Mouse (Mus musculus) cerebellum, postnatal 4 days (tissue): ENCODE results near the gene Cdh4.

Source experiments
- DNase-seq, 2 experiments: peaks; one replicate each; pipeline ENCODE4 v3.0.0; 2022; ENCODE audit warnings: low spot score in 2 of 2, mixed read lengths in 1 of 2

The Cdh4 gene

DNA sequence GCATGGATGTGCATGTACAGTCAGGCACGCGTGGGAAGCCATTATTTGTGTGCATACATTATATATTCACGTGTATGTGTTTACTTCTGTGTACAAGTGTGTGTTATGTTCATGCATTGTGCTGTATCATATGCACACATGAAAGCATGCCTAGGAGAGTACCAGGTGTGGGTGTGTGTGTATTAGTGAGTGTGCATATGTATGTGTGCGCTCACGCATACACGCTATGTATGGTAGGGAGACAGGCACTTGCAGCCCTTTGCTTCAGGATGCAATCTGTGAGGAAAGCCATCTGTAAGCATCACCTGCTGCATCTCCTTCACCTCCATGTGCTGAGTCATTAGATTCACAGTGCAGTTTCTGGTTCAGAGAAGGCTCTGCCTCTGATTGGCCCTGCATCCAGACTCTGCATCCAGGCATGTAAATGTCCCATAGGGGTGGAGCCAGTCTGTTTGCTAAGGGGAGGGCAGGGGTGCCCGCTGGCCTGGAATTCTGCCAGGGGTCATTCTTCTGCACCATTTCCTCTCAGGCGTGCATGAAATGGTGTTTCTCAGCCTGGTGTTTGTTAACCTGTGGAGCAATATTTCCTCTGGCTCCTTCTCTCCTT lies 25.7 kb downstream of the Cdh4 start:
- DNase-seq, result peak in 1 of 2 experiments; percentile 43

DNA sequence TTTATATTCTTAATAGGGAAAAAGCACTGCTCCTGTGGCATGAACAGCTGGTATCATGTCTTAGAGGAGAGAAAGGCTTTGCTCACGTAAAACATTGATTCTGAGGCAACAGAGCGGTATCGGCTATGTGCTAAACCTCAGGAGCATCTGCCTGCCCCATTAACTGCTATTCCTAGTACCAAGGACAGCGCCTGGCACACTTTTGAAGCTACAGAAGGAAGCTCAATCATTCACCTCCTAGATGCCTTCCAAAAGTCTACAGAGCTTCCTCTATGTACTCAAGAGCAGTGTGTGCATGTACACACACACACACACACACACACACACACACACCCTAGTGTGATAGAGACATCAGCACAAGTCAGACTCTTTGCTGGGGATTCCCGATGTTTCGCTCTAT lies 34.4 kb downstream of the Cdh4 start:
- DNase-seq, result no peak

DNA sequence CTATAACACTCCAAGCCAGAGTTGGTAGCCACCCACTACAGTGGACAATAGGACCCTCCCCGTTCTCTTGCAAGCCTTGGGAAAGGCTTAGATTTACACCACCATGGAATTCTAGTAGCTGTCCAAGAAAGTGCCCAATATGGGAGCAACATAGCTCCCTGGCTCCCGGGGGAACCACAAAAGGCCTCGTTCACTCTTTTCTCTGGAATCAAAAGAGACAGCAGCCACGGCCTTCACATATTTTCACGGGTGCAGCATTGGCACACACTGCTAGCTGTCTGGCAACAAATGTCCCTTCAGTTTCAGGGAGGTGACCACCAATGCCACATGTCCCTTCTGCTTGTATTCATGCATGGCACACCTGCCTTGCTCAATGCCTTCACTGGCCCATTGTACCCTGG lies 38.6 kb downstream of the Cdh4 start:
- peak in 1 of 2 experiments; percentile 19 for DNase-seq

DNA sequence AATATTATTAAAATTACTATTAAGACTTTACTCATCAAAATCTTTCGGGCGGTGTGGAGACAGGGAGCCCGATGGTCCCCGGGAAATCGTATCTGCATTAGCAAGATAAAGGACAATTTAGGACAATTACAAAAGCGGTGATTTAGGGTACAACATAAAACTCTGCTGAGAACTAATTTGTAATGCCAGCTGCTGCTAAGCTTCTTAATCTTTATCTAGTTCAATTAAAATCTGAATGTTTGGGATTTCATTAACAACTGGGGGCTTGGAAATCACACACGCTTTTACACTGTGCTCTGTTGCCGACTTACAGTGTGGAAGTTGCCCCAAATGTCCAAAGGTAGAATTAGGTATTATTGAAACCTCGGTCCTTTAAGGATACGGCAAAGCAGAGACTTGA lies 39.1 kb downstream of the Cdh4 start:
- no peak for DNase-seq

DNA sequence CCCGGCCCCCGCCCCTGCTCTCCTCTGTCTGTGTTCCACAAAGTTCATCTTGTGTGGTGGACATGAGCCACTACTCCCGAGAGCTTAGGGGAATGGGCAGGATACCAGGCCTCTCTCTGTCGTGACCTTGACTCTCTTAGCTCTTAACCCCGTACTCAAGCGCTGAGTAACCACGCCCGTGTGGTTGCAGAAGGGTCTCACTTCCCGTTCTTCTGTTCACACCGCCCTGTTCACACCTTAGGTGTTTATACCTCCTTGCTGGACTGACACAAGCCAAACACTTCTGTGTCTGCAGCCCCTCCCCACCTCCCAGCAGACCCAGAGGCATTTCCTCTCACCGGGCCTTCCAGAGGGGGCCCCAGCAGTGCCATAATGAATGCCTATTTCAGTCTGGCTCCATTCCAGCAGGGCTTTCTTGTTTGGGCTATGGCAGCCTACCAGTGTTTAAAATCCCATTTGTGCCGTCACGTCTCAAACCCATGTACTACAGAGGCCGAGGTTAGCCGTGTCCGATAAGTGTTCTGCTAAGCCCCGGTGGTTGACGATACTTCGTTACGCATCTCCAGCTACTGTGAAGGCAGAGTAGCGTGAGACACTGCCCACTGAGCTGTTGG lies 46.4 kb downstream of the Cdh4 start:
- DNase-seq, result no peak

DNA sequence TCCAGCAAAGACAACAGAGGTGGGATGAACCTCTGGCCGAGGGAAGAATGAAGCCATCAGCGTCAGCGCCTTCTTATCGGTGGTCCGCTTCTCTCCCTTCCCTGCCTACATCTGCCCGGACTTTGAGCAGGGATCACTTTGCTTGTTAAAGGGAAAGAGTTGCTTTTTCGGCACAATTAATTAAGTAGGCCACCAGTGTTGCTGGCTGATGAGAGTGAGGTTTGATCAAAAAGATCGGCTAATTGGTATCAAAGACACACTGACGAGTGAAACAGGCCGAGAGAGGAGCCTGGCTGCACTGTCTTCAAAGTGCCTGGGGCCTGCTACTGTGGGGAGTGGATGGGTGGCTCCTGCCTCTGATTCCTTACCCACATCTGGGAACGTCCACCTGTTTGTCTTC lies 49.7 kb downstream of the Cdh4 start:
- DNase-seq, result no peak

DNA sequence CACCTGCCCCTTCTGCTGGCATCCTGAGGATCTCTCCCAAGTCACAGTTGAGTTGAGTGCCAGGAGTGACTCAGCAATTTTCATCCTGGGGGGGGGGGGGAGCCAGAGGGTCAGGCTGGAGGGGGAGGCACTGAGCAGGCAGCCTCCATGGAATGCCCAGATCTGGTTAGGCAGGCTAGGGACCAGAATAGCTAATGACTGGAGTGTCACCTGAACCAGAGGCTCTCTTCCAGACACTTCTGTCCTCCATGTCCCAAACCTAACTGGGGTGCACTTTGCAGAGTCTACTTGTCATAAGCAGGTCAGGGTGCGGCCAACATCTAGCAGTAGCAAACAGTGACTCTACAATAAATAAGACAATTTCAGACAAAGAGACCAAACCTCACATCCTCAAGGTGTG lies 52.0 kb downstream of the Cdh4 start:
- no peak for DNase-seq

DNA sequence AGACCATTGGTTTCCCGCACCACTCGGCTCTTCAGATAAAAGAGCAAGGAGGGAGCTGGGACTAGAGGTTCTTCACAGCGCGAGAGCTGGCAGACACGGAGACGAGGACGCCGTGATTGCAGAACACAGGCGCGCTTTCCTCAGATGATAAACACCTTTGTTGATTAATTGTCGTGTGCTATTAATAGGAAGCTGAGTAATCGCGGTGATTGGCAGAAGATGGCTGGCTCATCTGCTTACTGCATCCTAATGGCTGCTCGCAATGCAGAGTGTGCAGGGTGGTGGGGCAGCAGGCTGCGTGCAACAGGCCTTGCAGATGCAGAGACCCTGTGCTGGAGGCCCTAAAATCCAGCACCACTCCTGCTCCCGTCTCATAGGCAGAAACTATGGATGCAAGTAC lies 68.2 kb downstream of the Cdh4 start:
- no peak for DNase-seq

DNA sequence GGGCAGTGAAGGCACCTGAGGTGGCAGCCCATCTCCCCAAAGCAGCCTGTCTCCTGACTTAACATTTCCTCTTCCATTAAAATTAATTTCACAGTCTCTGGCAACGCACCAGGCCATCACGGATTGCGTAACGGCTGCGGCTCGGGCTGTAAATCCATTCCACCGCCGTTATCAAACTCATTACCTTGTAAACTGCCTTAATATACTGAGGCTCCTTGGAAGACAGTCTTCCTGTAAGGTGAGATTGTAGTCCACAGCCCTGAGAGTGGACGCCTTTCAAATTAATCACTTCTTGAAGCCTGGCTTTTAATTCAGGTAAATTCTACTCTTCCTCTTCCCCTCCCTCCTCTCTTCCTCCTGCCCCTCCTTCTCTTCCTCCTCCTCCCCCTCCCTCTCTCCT lies 74.3 kb downstream of the Cdh4 start:
- no peak for DNase-seq

DNA sequence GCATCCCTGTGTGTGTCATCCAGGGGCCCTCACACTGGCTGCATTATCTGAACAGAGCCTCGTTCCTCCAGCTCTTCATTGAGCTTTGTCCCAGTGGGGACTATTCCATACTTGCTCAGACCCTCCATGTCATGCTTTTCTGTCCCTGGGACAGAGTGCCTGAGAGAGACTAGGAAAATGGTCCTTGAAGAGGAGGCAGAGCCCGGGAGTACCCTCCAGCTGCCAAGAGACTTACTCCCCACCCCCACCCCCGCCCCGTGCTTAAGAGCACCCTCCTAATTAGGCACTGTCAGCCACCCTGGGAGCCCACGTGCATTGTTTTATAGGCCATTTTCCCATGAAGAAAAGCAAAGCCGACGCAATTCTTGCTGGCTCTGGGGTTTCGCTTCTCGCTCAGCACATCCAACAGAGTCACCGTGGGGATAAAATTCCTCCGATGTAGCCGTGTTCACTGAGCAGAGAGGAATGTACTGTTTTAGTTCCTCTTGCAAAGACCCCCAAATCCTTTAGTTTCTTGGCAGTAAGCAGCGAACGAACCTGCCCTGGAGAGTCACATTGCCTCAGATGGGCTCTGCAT lies 76.3 kb downstream of the Cdh4 start:
- DNase-seq, result no peak

DNA sequence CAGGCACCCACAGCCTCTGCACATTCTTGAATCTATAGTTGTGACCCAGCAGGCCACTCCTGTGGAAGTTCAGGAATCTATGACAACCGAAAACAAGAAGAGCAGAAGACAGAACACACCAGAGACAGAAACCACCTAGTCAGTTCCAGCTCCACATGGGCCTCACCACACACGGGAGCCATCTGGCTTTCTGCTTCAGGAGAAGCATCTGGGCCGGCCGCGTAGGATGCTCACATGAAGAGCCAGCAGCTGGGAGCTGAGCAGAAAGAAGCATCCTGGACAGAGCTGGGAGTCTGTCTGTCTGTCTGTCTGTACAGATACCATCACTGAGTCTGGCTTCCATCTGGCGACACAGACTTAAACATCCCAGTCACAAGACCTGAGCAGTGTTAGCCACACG lies 76.9 kb downstream of the Cdh4 start:
- no peak for DNase-seq

DNA sequence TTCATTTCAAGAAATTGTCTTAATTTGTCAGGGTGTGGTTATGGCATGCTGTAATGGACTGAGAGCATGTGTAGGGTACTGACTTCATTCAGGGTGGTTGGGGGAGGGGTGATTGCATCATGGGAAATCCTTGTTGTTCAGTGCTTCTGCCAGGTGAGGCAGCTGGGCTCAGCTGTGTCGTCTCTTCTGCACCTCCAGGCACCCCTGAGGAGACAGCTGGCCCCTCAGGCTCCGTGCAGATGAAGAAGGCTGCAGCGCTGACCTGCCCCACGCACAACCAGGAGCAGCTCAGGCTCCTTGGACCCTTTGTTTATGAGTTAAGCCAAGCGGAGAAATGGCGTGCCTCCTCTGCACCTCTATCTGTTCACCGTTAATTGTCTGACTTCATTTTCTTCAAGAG lies 77.7 kb downstream of the Cdh4 start:
- DNase-seq, result no peak

DNA sequence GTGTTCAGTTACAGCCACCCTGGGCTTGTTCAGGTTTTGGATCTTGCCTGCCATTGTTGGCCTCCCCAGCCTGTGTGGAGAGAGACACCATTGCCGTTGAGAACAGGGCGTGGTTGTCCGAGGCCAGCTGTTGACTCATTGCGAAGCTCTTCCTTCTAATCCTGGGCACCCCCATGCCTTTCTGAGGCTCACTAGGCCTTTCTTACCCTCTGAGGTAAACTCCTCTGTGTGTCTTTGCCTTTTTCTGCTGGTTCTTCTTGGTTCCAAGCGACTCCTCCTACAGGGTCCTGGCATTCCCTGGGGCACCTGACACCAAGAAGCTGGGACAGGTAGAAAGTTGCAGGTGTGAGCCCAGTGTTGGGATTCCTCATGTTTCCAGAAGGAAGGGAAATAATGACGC lies 78.7 kb downstream of the Cdh4 start:
- no peak for DNase-seq

DNA sequence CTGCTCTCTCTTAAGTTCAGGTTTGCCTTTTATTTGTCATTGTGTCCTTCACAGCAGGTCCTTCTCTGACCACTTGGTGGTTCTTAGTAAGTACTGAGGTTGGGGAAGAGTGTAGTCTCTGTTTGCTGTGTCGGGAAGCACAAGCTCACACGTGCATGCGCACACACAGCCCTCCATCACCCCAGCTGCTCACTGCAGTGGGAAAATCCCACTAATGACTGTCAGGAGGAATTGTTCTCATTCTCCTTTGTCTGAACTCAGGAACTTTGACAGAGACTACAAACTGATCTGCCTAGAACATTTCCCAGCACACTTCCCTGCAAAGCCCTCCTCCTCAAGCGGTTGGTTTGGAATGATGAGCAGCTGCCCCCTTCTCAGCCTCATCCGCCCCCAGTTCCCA lies 79.2 kb downstream of the Cdh4 start:
- DNase-seq, result no peak

DNA sequence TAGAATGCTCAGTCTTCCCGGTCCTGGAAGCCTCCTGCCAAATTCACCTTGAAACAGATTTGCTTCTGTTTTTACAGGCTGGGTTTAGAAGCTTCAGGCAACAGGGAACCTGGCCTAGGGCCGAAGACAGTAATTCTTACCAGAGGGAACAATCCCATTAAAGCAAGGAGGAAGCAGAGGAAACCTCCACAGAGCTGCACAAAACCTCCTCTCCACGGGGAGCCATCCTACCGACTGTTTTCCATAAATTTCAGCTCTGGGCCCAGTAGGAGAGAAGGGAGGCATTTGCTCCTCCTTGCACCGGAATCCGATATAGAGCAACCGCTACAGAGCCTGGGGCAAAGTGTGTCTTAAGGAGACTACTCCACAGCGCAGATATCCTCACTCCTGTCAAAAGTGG lies 79.9 kb downstream of the Cdh4 start:
- DNase-seq, result no peak

DNA sequence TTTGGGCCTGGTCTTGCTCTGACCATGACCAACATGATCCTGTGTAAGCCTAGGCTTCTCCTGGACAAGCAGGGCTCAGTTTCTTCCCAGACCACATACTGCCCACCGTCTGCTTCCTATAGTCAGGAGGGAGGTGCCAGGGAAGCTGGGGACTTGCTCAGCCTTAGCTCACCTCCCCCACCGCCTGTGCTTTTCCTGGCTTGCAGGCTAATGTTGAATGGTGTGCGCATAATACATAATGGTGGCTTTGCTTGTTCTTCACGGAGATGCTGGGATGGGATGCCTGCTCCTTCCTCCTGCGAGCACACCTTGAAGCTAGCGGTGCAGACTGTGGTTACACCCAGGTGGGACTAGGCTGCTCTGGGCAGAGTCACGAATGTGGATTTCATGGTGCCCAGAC lies 84.7 kb downstream of the Cdh4 start:
- no peak for DNase-seq

DNA sequence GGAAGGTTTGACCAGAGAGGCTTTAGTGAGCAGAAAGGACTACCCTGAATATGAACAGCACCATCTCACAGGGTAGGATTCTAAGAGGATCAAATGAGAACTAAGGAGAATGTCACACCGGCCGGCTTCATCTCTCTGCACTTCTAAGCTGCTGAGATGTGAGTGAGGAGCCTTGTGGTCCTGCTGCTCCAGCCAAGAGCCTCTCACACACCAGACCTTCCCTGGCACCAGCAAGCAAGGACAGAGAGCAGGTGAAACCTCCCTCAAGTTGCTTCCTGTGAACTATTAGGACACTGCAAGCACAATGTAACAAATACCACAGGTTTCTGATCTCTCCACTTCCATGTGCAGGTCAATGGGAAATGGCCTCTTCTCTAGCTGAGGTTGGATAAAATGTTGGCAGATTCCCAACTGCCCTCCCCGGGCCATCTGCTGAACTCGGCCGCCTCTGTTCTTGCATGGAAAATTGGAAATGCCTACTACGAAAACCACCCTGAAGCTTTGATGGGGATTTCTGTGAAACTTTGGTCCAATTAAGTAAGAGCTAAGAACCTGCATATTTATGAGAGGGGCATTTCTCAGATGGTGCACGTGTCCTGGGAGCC lies 88.3 kb downstream of the Cdh4 start:
- peak in 1 of 2 experiments; percentile 50 for DNase-seq

DNA sequence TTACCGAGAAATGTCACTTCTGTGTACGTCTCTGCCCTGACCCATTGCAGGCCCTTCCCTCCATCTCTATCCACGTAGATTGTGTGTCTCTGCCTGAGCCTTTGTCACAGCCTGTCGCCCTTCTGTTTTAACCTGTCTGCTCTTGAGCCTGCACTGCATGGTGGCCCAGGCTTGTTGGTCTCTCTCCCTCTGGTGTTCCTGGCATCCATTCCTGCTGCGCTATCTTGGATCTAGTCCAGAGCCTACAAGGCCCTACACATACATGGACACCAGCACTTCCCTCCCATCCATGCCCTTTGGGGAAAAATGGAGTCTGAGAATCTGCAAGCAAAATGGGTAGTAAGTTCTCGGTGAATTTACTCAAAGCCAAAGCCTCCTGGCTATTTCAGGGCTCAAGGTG lies 91.0 kb downstream of the Cdh4 start:
- no peak for DNase-seq

DNA sequence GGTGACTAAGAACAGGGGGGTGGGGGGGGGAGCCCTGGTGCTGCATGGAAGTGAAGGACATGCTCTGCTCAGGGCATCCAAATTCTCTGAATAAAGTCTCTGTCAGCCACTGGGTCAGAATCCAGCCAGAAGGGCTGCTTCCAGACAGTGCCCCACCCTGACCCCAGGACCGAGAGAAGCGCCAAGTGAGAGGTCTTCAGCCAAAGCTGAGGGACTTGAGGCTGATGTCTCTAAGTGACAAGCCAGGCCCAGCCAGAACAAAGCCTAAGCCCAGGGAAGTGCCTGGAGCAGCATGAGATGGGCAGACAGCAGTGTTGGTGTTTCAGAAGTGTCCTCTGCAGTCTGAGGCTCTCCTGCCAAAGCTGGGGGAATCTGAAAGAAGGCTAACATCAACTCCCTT lies 91.7 kb downstream of the Cdh4 start:
- peak in 1 of 2 experiments; percentile 34 for DNase-seq

DNA sequence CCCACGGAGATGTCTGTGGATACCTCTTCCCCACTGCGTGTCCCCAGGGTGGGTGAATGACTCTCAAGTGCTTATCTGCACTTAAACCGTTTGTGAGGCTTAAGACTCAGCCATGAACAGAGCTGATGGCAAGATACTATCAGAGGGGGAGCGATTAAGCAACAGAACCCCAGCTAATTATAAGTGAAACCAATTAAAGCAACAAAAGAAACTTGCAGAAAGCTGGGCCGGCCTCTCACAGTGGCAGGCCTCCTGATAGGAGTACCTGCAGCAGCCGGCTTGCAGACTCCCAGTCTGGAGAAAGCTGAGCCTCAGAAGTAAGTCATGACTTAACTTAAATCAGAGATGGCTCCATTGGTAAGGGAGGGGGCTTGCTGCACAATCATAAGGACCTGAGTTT lies 93.0 kb downstream of the Cdh4 start:
- no peak for DNase-seq

DNA sequence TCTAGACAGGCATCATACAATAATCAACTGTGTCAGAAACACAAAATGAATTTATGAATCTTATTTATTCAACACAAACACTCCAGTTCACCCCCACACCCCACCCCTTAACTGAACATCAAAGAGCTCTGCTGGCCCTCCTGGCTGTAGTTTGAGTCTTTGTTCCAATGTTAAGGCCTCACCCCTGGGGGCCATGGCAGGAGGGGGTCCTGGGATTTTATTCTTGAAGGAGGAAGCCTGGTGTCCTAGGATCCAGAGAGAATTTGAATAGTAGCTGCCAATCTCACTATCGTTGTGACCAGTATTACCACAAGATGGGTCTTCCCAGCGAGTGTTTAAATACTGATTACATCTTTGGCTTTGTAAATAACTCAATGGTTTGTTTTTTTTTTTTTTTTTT lies 94.5 kb downstream of the Cdh4 start:
- no peak for DNase-seq

DNA sequence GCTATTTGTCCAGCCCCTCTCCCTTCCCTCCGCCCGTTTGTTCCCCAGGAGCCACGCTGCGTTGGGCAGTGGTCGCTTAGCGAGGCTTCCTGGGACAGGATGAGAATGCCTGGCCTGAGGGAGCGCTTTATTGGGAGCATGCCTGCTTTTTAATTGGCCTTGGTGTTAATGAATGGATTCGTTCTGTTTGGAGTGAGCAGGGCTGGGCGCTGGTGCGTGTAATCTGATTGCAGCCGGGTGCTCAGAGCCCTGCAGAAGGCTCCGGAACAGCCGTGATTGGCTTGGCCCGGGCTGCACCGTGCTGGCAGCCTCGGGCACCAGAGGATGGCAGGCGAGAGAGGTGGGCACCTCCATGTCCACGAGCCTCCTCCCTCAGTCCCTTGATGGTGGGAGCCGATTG lies 95.2 kb downstream of the Cdh4 start:
- DNase-seq, result peak; percentile 63 to 87

DNA sequence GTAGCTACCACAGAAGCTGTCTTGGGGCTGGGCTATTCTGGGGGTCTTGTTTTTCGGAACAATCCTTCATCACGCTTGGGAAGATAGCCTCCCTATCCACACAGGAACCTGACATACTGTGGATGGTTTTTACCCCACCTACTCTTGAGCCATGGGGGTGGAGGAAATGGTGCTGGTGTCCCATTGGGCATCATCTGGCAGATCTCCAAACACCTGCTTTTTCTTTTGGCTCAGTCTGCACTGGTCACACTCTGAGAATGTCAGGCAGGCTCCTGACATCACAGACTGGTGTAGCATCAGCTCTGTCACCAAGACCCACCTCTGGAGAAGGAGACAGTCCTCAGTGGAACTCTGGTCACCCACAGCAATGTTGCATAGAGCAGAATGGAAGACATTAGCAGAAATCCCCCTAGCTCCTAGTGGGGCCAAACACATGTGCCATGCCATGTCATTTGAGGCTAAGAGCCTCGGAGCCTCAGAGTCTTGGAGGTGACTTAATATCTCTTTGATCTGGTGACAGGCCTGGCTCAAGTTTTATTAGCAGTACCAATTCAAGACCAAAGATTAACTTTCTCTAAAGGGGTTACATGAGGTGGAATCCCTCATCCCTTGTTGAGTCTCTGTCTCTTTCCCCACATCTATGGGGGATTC lies 95.7 kb downstream of the Cdh4 start:
- no peak for DNase-seq
